Mouse (Mus musculus): ENCODE results near the gene Nck2.

GRCm38 (mm10) chr1:43521950-43522349 lies 77.6 kb downstream of the Nck2 start:
- TF ChIP-seq CTCF (IDR thresholded peaks at IDR 0.05; ENCODE audit: borderline replicate concordance, insufficient read depth, low read length) (no peak), POLR2A (IDR thresholded peaks at IDR 0.05; ENCODE audit: low read depth, low read length) (no peak)
